Mouse (Mus musculus) c-Kit-positive CD71-positive TER-119-negative erythroid progenitor cells, embryonic 14.5 days (primary cell): ENCODE results near the gene Gm17067.
"Not testable (repeated sequence)": the region's sequence is repeated elsewhere in the genome, so short reads cannot be mapped to it uniquely, and the experiment has no call there.

Experiments used
- DNase-seq: peaks from one replicate; pipeline ENCODE4 v3.0.0-alpha.2; 2013; ENCODE audit warnings: low read depth

Gene Gm17067

GRCm38 (mm10) chr7:42726917-42727316, at the start of gene Gm17067:
Gene Gm17067 (minus strand): TSS chr7:42727017.
- DNase-seq, result not testable (repeated sequence)

GRCm38 (mm10) chr7:42749836-42750235, 23.0 kb upstream of the Gm17067 start:
- no peak for DNase-seq

- no peak for DNase-seq
Measured at GRCm38 (mm10) chr7:42738536-42739210, 11.9 kb upstream of the Gm17067 start.

GRCm38 (mm10) chr7:42693251-42693650, 33.6 kb downstream of the Gm17067 start:
- not testable (repeated sequence) for DNase-seq

- DNase-seq, result peak; percentile 70
Measured at GRCm38 (mm10) chr7:42692362-42693158, 34.3 kb downstream of the Gm17067 start, which contains the start of gene Zfp975. Gene Zfp975 (minus strand): TSS chr7:42692742.

- not testable (repeated sequence) for DNase-seq
Measured at GRCm38 (mm10) chr7:42680081-42680480, 46.7 kb downstream of the Gm17067 start.

GRCm38 (mm10) chr7:42679646-42680045, 47.2 kb downstream of the Gm17067 start:
- not testable (repeated sequence) for DNase-seq

GRCm38 (mm10) chr7:42660140-42660539, 66.7 kb downstream of the Gm17067 start:
- not testable (repeated sequence) for DNase-seq
